Mouse (Mus musculus): ENCODE measurements around the gene Cd55.
"Not testable (repeated sequence)": the region's sequence is repeated elsewhere in the genome, so short reads cannot be mapped to it uniquely, and the experiment has no call there.

The Cd55 gene

GRCm38 (mm10) chr1:130427175-130427853, 35.2 kb downstream of the Cd55 start:
- DNase-seq (ENCODE audit: low read depth, low spot score) = not testable (repeated sequence)

GRCm38 (mm10) chr1:130422664-130423111, 39.9 kb downstream of the Cd55 start, which contains the start of gene Cd55b:
Gene Cd55b (minus strand): TSS chr1:130423009.
- DNase-seq (ENCODE audit: low read depth, low spot score) = no peak

- DNase-seq (ENCODE audit: low read depth, low spot score) = not testable (repeated sequence)
Observed at GRCm38 (mm10) chr1:130422033-130422432, 40.5 kb downstream of the Cd55 start.

GRCm38 (mm10) chr1:130397109-130397508, 65.4 kb downstream of the Cd55 start:
- DNase-seq (ENCODE audit: low read depth, low spot score) = not testable (repeated sequence)
